Mouse (Mus musculus): ENCODE results near the gene H2-Q7. TPM values are rescaled to one million over a fixed set of nuclear protein-coding genes. Genes with fewer than 3 reads are reported as not detected.
"Not testable (repeated sequence)": the region's sequence is repeated elsewhere in the genome, so short reads cannot be mapped to it uniquely, and the experiment has no call there.

H2-Q7 gene
- polyA plus RNA-seq, 1 experiment from 2014 or later: 5.9 TPM

DNA sequence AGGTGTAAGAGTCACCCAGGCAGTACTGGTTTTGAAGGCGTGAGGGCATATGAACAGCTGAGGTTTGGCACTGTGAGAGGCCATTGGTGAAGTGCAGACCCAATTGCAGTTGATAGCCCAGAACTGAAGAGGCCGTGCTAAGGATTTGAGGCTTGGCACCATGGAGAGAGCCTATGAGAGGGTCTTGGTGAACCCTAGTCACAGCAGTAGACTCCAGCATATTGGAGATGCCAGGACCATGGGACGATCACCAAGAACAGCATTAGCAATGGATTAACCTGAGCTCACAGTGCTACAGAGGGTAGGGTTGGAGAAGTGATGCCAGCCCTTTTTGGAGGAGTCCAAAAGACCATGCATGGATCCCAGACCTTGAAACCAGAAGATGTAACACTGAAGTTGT, 6.8 kb upstream of the H2-Q7 start:
- H3K4me2 ChIP-seq (ENCODE audit: low read depth, low read length); H3K36me3 ChIP-seq (ENCODE audit: control insufficient read depth, insufficient read depth); H3K9ac ChIP-seq (ENCODE audit: low read length); H3K4me3 ChIP-seq (ENCODE audit: low read length); H3K4me1 ChIP-seq (ENCODE audit: control insufficient read depth, insufficient read depth, low read length); H3K9me3 ChIP-seq (replicated peaks; ENCODE audit: control insufficient read depth, low read length); H3K27ac ChIP-seq (ENCODE audit: low read length); H3K27me3 ChIP-seq (ENCODE audit: control insufficient read depth, insufficient read depth, low read length); ATAC-seq (replicated peaks; ENCODE audit: extremely low read depth, insufficient read depth, low FRiP score): not testable (repeated sequence)
- 68% methylated on average over 3 of the region's 3 CpGs for WGBS

DNA sequence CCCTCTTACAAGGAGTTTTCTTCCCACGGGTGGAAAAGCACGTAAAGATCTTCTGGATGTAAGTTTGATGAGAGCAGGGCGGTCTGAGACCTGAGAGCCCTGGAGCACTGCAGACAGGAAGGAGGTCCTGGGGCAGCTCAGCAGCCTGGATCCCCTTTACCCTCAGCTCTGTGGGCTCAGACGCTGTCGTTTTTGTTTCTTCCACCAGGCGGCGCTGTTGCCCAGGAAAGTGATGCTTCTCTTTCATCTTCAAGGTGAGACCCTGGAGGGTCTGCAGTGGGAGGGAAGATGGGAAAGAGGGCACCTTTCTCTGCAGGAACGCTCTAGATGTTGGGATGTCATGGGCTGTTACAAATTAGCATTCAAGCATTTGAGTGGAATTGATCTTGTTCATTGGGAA, 4.1 kb upstream of the H2-Q7 start:
- H3K27ac ChIP-seq (ENCODE audit: low read length); H3K9ac ChIP-seq (ENCODE audit: low read length); H3K9me3 ChIP-seq (replicated peaks; ENCODE audit: control insufficient read depth, low read length); H3K36me3 ChIP-seq (ENCODE audit: control insufficient read depth, insufficient read depth); H3K4me1 ChIP-seq (ENCODE audit: control insufficient read depth, insufficient read depth, low read length); ATAC-seq (replicated peaks; ENCODE audit: extremely low read depth, insufficient read depth, low FRiP score); H3K4me2 ChIP-seq (ENCODE audit: low read depth, low read length); H3K4me3 ChIP-seq (ENCODE audit: low read length); H3K27me3 ChIP-seq (ENCODE audit: control insufficient read depth, insufficient read depth, low read length): not testable (repeated sequence)
- WGBS: 6% methylated on average over 8 of the region's 8 CpGs

DNA sequence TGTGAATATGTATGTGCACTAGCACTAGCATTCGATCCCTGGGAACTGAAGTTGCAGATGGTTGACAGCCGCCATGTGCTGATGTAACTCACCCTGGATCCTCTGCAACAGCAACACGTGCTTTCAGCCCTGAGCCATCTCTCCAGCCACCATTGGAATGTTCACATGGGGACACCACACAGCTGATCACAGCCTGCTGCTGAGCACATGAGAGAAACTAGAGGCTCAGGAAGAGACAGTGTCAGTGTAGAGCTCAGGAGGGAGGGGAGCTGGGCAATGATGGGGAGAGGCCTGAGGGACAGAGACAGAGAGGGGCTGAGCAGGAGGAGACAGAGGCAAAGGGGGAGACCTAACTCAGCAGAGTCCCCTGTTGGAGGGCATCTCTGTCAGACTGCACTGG, 3.4 kb upstream of the H2-Q7 start:
- not testable (repeated sequence) for H3K9ac ChIP-seq (ENCODE audit: low read length); H3K9me3 ChIP-seq (replicated peaks; ENCODE audit: control insufficient read depth, low read length); H3K4me1 ChIP-seq (ENCODE audit: control insufficient read depth, insufficient read depth, low read length); H3K27ac ChIP-seq (ENCODE audit: low read length); H3K36me3 ChIP-seq (ENCODE audit: control insufficient read depth, insufficient read depth); ATAC-seq (replicated peaks; ENCODE audit: extremely low read depth, insufficient read depth, low FRiP score); H3K4me3 ChIP-seq (ENCODE audit: low read length); H3K4me2 ChIP-seq (ENCODE audit: low read depth, low read length); H3K27me3 ChIP-seq (ENCODE audit: control insufficient read depth, insufficient read depth, low read length)
- WGBS: 68% methylated on average over 3 of the region's 3 CpGs

DNA sequence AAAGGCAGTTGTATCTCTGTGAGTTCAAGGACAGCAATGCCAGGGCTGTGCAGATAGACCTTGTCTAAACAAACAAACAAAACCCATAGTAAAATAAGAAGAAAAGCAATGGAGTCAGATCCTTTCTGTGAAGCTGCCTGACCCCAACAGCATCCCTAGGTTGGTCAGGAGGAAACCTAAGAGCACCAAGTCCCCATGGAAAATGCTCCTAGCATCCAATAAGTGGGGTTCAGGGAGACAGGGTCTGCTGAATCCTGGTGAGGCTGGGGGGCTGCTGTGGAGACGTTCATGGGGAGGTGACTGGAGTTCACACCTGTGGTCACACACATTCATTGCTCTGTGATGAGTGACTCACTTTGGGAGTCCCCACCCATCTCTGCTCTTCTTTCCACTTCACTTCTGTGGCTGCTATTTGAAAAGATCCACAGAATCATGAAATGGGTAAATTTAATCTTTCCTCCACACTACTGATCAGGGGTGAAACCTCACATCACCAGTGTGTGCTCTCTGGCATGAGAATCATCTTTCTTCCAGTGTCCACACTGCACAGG, 1.5 kb upstream of the H2-Q7 start:
- not testable (repeated sequence) for H3K4me3 ChIP-seq (ENCODE audit: low read length); H3K27me3 ChIP-seq (ENCODE audit: control insufficient read depth, insufficient read depth, low read length); H3K27ac ChIP-seq (ENCODE audit: low read length); H3K4me2 ChIP-seq (ENCODE audit: low read depth, low read length); H3K36me3 ChIP-seq (ENCODE audit: control insufficient read depth, insufficient read depth); ATAC-seq (replicated peaks; ENCODE audit: extremely low read depth, insufficient read depth, low FRiP score); H3K9ac ChIP-seq (ENCODE audit: low read length); H3K9me3 ChIP-seq (replicated peaks; ENCODE audit: control insufficient read depth, low read length); H3K4me1 ChIP-seq (ENCODE audit: control insufficient read depth, insufficient read depth, low read length)
- WGBS: 57% methylated on average over 1 of the region's 1 CpGs

DNA sequence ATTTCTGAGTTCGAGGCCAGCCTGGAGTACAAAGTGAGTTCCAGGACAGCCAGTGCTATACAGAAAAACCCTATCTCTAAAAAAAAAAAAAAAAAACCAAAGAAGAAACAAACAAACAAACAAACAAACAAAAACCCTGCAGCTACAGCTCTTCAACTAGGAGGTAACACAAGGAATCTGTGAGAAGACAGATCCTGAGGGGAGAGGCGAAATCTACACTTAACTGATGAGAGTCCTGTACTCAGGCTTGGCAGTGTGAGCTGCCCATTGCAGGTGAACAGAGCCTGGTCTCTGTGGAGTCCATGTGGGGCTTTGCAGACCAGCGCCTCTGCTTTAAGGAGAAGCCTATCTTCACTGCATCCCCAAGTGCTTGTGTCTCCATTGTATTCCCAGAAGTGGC, 560 bp upstream of the H2-Q7 start:
- ATAC-seq (replicated peaks; ENCODE audit: extremely low read depth, insufficient read depth, low FRiP score); H3K36me3 ChIP-seq (ENCODE audit: control insufficient read depth, insufficient read depth); H3K9me3 ChIP-seq (replicated peaks; ENCODE audit: control insufficient read depth, low read length); H3K4me1 ChIP-seq (ENCODE audit: control insufficient read depth, insufficient read depth, low read length); H3K9ac ChIP-seq (ENCODE audit: low read length); H3K4me3 ChIP-seq (ENCODE audit: low read length); H3K27ac ChIP-seq (ENCODE audit: low read length); H3K4me2 ChIP-seq (ENCODE audit: low read depth, low read length); H3K27me3 ChIP-seq (ENCODE audit: control insufficient read depth, insufficient read depth, low read length): not testable (repeated sequence)
- WGBS: 64% methylated on average over 1 of the region's 3 CpGs

DNA sequence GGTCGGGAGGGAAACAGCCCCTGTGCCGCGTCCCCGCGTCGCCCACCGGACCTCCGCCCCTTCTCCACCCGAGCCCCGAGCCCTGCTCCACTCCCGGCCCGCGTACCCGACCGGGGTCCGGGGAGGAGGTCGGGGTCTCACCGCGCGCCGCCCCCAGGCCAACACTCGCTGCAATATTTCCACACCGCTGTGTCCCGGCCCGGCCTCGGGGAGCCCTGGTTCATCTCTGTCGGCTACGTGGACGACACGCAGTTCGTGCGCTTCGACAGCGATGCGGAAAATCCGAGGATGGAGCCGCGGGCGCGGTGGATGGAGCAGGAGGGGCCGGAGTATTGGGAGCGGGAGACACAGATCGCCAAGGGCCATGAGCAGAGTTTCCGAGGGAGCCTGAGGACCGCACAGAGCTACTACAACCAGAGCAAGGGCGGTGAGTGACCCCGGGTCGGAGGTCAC, 366 bp downstream of the H2-Q7 start:
- 3% methylated on average over 40 of the region's 48 CpGs for WGBS
- ATAC-seq (replicated peaks; ENCODE audit: extremely low read depth, insufficient read depth, low FRiP score): peak; percentile 32; the same call in 1 of the 2 replicates
- H3K4me1 ChIP-seq (ENCODE audit: control insufficient read depth, insufficient read depth, low read length); H3K27me3 ChIP-seq (ENCODE audit: control insufficient read depth, insufficient read depth, low read length); H3K9me3 ChIP-seq (replicated peaks; ENCODE audit: control insufficient read depth, low read length); H3K36me3 ChIP-seq (ENCODE audit: control insufficient read depth, insufficient read depth); H3K27ac ChIP-seq (ENCODE audit: low read length): not testable (repeated sequence)
- Histone ChIP-seq H3K4me3 (ENCODE audit: low read length) (peak overlapping the region; percentile 55), H3K9ac (ENCODE audit: low read length) (peak overlapping the region; percentile 65), H3K4me2 (ENCODE audit: low read depth, low read length) (peak overlapping the region; percentile 86)

DNA sequence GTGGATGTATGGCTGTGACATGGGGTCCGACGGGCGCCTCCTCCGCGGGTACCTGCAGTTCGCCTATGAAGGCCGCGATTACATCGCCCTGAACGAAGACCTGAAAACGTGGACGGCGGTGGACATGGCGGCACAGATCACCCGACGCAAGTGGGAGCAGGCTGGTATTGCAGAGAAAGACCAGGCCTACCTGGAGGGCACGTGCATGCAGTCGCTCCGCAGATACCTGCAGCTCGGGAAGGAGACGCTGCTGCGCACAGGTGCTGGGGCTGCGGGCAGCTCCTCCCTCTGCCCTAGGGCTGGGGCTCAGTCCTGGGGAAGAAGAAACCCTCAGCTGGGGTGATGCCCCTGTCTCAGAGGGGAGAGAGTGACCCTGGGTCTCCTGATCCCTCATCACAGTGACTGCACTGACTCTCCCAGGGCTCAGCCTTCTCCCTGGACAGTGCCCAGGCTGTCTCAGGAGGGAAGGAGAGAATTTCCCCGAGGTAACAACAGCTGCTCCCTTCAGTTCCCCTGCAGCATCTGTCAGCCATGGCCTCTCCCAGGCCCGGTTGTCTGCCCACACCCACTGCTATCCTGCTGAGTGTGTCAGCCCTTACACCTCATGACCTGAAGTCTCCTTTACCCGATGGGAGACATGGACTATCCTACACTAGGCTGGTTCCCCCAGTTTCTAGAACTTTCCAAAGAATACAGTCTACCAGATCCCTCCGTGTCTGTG, 1.1 kb downstream of the H2-Q7 start:
- not testable (repeated sequence) for ATAC-seq (replicated peaks; ENCODE audit: extremely low read depth, insufficient read depth, low FRiP score)
- peak overlapping the region; percentile 86; the same call in 1 of the 2 replicates for H3K4me2 ChIP-seq (ENCODE audit: low read depth, low read length)
- 42% methylated on average over 26 of the region's 27 CpGs for WGBS

DNA sequence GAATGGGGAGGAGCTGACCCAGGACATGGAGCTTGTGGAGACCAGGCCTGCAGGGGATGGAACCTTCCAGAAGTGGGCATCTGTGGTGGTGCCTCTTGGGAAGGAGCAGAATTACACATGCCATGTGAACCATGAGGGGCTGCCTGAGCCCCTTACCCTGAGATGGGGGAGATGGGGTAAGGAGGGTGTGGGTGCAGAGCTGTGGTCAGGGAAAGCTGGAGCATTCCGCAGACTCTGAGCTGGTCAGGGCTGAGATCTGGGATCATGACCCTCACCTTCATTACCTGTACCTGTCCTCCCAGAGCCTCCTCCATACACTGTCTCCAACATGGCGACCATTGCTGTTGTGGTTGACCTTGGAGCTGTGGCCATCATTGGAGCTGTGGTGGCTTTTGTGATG, 3.4 kb downstream of the H2-Q7 start:
- not testable (repeated sequence) for H3K27ac ChIP-seq (ENCODE audit: low read length); H3K36me3 ChIP-seq (ENCODE audit: control insufficient read depth, insufficient read depth); ATAC-seq (replicated peaks; ENCODE audit: extremely low read depth, insufficient read depth, low FRiP score); H3K4me1 ChIP-seq (ENCODE audit: control insufficient read depth, insufficient read depth, low read length); H3K9me3 ChIP-seq (replicated peaks; ENCODE audit: control insufficient read depth, low read length); H3K4me3 ChIP-seq (ENCODE audit: low read length); H3K27me3 ChIP-seq (ENCODE audit: control insufficient read depth, insufficient read depth, low read length); H3K4me2 ChIP-seq (ENCODE audit: low read depth, low read length); H3K9ac ChIP-seq (ENCODE audit: low read length)
- WGBS: 81% methylated on average over 2 of the region's 2 CpGs

More for the DNA sequence above, 1.1 kb downstream of the H2-Q7 start:
- not testable (repeated sequence) for H3K36me3 ChIP-seq (ENCODE audit: control insufficient read depth, insufficient read depth); H3K9ac ChIP-seq (ENCODE audit: low read length); H3K27ac ChIP-seq (ENCODE audit: low read length); H3K4me1 ChIP-seq (ENCODE audit: control insufficient read depth, insufficient read depth, low read length); H3K9me3 ChIP-seq (replicated peaks; ENCODE audit: control insufficient read depth, low read length); H3K27me3 ChIP-seq (ENCODE audit: control insufficient read depth, insufficient read depth, low read length); H3K4me3 ChIP-seq (ENCODE audit: low read length)

DNA sequence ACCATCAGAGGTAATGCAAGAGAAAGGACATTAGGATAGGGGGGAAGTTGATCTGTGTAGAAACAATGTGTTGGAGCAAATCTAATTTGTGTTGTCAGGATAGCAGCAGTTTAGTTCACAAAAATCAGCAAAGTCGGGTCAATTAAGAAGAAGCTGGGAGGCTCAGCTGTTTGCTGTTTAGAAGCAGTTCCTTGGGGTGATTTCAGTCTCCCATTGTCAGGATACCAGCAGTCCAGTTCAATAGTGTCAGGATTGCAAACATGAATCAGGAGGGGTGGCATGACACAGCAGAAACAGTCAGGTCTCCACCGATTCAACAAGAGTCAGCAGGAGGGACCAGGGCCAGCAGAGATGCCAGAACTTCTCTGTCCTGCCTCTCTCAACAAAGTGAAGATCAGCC, 5.6 kb downstream of the H2-Q7 start:
- H3K4me3 ChIP-seq (ENCODE audit: low read length); H3K4me2 ChIP-seq (ENCODE audit: low read depth, low read length); H3K27ac ChIP-seq (ENCODE audit: low read length); H3K36me3 ChIP-seq (ENCODE audit: control insufficient read depth, insufficient read depth); H3K9me3 ChIP-seq (replicated peaks; ENCODE audit: control insufficient read depth, low read length); ATAC-seq (replicated peaks; ENCODE audit: extremely low read depth, insufficient read depth, low FRiP score); H3K9ac ChIP-seq (ENCODE audit: low read length); H3K4me1 ChIP-seq (ENCODE audit: control insufficient read depth, insufficient read depth, low read length); H3K27me3 ChIP-seq (ENCODE audit: control insufficient read depth, insufficient read depth, low read length): not testable (repeated sequence)
- WGBS: 82% methylated on average over 2 of the region's 2 CpGs

All from heart, embryonic 16.5 days (tissue).